Mouse (Mus musculus): ENCODE results near the gene Ccm2. TPM values are rescaled to one million over a fixed set of nuclear protein-coding genes. Genes with fewer than 3 reads are reported as not detected.

Gene Ccm2
- total RNA-seq, 2 experiments from 2014 or later = 40.2 to 50.8 TPM

DNA sequence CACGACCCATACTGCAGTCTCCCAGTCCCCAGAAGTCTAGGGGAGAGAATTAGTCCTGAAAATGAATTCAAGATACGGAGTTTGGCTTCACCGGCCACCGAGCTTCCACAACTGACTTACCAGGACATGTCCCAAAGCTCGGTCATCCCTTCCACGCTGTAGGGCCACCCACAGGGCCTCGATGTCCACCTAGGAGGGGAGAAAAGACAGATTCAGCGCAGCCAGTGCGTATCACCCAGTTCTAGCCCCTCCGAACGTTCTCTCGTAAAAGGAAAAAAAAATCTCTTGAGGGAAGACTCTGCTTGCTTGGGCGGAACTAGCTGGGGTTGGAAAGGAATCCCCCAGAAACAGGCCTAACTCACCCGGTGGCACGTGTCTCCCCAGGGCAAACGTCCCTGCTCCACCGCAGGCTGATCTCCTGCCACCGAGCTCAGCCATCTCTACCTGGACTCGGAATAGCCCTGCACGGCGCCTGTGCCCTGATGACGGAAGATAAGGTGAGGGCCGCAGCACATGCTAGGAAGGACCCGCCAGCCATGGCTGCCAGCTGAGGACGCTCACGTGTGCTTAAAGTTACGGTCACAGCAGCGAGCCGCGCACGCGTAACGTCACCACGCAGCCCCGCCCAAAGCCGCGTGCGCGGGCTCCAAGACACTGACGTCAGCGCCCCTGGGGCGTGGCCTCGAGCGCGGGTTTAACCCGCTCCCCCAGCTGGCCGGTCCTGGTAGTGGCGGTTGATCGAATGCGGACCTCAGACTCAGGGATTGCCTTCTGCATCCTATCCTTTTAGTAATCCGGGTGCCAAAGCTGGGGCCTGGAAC lies 18.3 kb upstream of the Ccm2 start:
- DNase-seq (ENCODE audit: low spot score in 2 of 2) = peak; percentile 98 to 99

DNA sequence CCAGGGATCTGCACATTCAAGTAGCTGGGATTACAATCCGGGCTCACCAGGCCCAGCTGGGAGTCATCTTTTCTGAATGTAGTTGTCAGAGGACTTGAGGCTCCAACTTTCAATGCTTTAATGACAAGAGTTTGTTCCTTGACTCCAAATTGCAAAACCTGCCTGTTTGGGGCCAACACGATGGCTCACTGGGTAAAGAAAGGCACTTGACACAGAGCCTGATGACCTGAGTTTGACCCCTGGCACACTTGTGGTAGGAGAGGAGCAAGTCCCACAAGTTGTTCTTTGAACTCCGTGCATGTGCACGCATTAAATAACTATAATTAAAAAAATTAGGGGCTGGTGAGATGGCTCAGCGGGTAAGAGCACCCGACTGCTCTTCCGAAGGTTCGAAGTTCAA lies 16.7 kb upstream of the Ccm2 start:
- DNase-seq (ENCODE audit: low spot score in 2 of 2) = no peak

DNA sequence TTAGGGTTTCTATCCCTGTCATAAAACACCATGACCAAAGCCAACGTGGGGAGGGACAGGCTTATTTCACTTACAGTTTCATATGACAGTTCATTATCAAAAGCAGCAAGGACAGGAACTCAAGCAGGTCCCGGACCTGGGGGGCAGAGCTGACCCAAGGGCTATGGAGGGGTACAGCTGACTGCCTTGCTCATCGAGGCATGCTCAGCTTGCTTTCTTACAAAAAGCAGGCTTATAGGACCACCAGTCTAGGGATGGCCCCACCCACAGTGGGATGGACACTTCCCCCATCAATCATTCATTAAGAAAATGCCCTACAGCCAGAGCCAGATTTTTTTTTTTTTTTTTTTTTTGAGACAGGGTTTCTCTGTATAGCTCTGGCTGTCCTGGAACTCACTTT lies 15.9 kb upstream of the Ccm2 start:
- no peak for DNase-seq (ENCODE audit: low spot score in 2 of 2)

DNA sequence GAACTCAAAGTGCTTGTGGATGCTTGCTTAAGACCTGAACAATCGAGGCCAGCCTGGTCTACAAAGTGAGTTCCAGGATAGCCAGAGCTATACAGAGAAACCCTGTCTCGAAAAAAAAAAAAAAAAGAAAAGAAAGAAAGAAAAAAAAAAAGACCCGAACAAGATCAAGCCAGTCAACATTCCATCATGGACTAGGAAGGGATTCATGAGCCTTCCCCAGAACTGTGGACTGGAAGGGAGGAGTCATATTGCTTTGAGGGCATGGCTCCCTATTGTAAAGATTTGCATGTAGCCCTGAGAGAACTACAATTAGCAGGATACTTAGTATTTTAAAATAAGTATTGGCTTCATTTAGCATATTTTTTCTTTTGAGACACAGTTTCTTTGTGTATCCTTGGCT lies 2.0 kb upstream of the Ccm2 start:
- DNase-seq (ENCODE audit: low spot score in 2 of 2) = no peak

DNA sequence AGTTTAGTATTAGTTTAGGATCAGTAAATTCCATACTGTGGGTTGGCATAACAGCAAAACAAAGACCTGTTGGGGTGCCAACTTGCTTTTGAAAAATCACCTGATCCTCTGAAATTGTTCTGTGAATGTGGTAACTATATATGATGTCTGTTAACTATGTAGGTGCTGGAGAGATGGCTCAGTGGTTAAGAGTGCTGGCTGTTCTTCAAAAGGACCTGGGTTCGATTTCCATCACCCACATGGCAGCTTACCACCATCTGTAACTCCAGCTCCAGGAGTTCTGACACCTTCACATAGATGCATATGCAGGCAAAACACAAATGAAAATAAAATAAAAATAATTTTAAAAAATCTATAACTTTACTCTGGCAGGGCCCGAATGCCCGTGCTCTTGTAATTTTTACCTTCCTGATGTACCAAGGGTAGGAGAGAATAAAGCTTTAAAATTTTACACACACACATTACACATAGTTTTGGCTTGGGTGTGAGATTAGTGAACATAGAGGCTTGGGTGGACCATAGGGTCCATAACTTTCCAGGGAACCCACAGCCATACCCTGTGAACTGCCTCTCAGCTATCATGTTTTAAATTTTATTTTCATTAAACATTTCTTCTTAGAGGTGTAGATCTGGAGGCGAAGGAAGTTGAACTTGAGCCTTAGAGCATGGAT lies 1.4 kb upstream of the Ccm2 start:
- no peak for DNase-seq (ENCODE audit: low spot score in 2 of 2)

DNA sequence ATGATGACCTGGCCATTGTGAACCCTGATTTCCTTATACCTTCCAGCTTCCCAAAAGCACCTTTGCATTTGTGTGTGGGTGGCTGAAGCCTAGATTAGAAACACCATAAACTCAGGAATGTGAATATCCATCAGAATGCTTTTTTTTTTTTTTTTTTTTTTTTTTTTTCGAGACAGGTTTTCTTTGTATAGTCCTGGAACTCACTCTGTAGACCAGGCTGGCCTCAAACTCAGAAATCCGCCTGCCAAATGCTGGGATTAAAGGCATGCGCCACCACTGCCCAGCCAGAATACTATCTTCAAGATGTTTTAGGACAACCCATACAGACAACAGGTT lies 862 bp upstream of the Ccm2 start:
- DNase-seq (ENCODE audit: low spot score in 2 of 2) = no peak

DNA sequence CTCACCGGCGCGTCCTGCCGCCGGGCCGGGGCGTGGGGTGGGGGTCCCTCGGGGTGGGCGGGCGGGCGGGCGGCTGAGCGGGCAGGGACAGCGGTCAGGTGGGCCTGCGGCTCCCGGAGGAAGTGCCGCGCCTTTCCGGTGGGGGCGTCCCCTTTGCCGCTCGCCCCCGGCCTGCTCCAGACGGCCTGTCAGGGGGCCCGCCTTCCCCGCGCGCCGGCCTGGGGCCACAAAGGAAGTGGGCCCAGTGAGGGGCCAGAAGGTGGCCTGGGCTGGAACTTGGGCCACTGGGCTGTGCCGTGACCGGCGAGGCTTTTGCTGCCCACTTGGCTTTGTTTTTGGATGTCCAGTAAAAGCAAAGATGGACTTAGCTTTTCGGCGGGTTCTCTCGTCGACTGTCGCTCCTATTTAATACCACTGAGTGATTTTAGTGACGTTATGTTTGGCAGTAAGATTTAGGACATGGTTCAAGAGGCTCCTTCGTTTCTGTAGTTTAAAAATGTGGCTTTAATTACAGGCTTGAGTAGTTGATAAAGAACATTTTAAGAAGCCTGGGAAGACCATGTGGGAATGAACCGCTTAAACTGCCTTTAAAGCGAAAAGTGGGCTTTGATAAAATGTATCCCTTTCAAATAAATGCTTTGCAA lies 472 bp downstream of the Ccm2 start:
- peak; percentile 55 to 79 for DNase-seq (ENCODE audit: low spot score in 2 of 2)

DNA sequence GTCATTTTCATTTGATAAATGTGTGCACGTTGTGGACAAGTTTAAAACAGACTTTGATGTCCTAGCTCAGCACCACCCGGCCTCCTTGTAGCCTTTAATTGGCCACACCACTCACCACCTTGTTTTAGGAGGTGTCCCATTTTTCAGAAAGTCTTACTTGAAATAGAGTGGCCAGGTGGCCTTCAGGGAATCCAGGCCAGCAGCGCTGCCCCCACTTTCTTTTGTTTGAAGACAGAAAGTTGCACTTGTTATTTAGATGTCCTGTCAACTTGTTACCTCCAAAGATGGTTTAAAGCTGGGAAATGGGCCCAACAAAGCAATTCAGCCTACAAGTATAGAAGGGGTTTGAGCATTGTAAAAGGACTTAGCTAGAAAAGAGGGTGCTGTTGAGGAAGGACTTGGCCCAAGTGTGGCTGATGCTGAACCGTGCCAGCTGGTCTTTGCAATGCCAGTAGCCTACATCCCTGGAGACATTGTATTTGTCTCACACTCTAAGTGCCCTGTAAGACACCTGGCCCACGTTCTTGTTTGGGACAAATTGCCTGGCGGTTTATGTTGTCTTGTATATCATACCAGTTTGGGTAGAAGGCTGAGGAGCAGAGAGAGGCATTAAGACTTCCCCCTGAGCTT lies 1.1 kb downstream of the Ccm2 start:
- DNase-seq (ENCODE audit: low spot score in 2 of 2) = no peak

DNA sequence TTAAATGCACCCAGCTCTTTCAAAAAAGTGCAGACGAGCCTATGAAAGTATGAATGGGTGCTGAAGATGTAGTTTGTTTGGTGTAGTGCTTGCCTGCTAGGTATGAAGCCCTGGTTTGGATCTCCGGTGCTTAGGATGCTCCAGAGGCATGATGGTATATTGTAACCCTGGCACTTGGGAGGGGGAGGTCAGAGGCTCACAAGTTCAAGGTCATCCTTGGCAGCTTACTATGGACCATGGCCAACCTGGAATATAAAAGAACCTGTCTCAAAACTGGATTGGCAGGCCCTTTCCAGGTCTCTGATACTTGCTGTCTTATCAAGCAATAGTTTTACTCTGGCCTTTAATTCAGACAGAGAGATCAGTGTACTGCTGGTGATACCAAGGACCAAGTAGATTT lies 3.1 kb downstream of the Ccm2 start:
- no peak for DNase-seq (ENCODE audit: low spot score in 2 of 2)

DNA sequence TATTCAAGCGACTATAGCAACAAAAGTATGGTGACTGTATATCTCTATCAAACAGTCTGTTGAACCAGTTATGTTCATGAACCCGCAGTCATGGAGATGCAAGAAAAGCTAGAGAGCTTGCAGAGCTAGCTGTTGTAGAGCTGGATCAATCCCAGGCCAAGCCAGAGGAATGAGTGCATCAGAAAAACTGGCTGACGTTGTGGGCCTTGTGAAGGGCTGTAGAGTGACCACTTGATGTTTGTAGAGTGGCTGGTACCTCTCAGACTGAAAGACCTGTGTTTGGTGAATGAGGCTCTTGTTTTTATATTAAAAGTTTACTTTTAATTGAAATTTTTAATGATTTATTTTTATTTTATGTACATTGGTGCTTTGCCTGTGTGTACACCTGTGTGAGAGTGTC lies 3.5 kb downstream of the Ccm2 start:
- no peak for DNase-seq (ENCODE audit: low spot score in 2 of 2)

DNA sequence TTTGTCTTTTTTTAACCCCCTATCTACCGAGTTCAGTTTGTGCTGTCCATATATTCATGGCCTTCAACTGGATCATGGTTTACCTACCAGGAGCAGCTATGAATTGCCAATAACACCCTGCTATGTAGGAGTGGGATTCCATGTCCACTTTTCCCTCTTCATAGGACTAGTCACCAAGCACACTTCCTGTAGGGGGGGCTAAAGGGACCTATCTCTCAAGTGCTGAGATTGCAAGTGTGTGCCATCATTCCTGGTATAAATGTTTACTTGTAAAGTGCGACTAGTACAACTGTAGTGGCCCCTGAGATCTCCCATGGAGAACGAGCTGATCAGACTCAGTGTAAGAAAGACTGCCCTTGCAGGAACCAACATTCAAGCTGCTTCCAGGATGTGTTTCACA lies 11.5 kb downstream of the Ccm2 start:
- DNase-seq (ENCODE audit: low spot score in 2 of 2) = no peak

DNA sequence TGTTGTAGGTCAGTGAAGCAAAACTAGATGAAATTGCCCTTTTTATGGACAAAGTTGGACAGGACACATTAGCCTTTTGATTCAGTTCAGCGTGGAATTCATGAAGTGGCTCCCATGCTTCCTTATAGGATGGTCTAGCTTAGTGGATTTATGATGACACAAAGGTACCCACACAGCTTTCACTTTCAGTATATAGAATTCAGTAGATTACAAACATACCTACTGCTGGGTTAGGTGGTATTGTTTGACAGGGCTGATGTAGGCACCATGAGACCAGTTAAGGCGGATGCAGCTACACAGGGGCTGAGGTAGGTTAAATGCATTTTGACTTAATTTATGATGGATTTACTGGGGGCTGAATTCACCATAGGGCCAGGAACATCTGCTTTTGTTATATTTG lies 13.3 kb downstream of the Ccm2 start:
- DNase-seq (ENCODE audit: low spot score in 2 of 2) = no peak

DNA sequence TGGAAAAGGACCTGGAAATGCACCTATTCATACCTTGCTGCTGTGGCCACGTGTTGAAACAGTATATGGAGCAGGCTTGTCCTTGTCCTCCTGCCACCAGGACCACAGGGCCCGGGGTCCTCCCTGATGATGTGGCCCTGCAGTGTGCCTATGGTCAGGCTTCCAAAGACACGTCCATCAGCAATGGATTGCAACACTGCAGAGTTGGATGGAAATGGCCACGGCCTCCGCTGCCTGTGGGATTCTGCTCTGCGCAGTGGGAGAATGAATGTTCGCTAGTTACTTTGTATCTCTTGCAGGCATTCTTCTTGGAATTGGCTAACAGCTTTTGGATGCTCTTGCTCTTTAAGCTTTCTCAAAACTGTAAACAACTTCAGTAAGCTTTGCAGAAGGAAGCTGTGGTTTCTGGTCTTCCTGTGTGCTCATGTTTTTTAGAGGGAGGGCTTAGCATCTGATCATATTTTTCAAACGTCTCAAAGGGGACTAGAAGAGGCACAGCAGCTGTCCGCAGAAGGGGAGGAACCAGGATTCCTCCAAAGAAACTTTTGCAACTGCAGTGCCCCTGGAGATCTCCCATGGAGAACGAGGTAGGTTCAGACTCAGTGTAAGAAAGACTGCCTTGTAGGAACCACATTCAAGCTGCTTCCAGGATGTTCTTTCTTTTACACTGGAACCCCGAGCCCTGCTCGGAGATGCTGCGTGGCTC lies 14.1 kb downstream of the Ccm2 start:
- DNase-seq (ENCODE audit: low spot score in 2 of 2) = peak in 1 of 2 experiments; percentile 23

DNA sequence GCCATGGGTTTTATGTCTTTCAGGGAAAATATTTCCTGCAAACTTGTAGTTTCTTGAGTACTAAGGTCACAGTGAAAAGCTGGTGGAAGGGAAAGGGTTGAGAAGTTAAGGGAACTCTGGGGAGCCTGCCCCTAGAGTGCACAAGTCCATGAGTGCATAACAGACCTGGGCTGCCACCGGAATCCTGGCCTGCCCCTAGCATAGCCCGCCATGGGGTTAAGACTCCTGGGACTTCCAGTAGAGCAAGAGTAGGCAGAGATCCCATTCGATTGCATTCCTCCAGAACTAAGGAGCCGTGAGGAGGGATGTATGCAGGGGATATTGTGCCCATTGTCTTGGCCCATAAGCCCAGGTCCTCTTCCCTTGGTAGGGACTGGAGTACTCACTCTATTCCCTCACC lies 14.8 kb downstream of the Ccm2 start:
- no peak for DNase-seq (ENCODE audit: low spot score in 2 of 2)

DNA sequence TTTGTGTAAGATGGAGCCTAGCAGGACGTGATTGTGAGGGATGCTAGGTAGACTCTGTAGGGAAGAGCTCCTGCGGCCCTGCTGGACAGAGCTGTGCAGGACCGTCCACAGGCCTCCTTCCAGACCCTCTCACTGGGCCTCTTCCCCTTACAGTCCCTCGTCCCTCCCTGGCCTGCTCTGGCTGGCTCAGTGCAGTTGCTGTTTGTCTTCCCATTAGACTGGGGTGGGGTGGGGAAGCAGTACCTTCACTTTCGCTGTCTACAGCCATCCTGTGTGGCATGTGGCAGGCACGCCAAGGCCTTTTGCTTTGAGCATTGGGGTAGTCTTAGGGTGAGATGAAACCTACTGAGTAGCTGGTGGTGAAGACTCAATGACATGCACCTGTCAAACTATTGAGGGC lies 15.7 kb downstream of the Ccm2 start:
- no peak for DNase-seq (ENCODE audit: low spot score in 2 of 2)

DNA sequence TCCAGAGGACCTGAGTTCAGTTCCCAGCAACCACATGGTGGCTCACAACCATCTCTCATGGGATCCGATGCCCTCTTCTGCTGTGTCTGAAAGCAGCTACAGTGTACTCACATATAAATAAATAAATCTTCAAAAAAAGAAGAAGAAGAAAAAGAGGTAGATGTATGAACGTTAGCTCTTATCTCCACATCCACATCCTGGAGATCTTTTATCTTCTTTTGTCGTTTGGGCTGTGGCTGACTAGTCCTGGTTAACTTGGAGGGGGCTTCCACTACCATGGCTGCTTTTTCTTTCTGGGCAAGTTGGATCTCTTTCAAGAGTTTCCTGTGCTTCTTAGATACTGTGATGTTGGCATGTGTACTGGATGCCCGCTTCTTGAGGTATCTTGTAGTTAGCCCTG lies 16.5 kb downstream of the Ccm2 start:
- DNase-seq (ENCODE audit: low spot score in 2 of 2) = no peak

DNA sequence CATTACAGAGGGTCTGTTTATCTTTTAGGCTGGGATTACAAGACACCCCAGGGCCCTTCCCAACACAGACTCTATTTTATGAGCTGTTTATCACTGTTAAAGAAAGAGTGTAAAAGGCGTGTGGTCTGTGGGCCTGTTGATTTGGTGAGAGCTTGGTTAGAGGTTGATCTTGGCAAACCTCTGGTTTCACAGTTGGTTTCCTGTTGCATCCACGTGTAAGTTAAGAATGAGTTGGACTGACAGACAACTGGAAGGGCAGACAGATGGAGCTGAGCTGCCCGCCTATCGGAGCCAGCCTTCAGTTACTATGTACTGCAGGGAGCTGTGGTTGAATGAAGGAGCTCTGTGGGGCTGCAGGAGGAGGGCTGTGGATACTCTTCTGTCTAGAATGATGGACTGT lies 19.8 kb downstream of the Ccm2 start:
- no peak for DNase-seq (ENCODE audit: low spot score in 2 of 2)

DNA sequence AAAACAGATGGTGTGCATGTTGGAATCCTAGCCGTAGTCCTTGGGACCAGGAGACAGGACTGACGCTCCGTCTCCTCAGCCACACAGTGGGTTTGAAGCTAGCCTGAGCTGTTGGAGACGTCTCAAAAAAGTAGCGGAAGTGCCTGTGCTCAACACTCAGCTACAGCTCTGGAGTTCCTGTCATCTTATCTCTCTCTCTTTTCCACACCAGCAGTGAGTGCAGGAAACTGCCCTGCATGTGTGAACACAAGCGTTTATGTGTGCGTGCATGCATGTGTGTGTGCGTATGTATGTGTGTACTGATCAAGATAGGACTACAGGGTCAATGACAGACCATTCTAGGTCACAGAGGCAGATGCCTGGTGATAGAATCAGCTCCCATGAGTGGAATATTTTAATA lies 21.3 kb downstream of the Ccm2 start:
- DNase-seq (ENCODE audit: low spot score in 2 of 2) = no peak

DNA sequence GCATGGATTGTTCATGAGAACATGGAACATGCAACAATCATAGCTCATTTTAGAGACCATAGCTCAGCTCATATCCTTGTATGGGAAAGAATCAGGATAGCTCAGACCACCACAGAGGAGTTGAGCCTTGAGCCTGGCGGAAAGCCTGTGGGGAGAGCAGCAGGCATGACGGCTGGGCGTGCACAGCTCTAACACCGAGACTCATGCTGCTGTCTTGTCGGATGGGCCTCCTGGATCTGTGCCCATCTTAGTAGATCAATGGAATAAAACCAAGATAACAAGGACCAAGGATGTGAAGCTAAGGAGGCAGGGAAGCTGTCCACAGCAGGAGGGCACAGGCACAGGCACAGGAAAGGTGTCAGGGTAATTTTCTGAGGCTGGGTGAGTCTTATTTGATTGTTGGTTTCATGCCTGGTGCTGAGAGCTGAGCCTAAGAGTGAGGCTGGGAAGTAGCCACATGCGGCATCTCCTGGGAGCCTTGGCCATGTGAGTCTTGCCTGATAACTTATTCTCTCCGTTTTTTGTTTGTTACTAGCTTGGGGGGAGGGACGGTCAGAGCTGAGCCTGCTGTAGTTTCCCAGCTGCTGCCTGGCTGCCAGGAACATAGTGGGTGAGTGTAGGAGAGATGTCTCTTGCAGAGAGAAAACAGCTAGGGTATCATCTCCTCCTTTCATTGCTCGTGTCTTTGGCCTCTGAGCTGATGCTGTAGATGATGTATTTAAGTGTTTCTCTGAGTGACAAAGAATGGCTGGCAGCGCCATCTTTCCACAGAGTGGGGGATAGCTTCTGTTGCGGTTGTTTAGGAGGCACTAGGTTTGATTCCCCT lies 22.1 kb downstream of the Ccm2 start:
- DNase-seq (ENCODE audit: low spot score in 2 of 2) = peak in 1 of 2 experiments; percentile 38

DNA sequence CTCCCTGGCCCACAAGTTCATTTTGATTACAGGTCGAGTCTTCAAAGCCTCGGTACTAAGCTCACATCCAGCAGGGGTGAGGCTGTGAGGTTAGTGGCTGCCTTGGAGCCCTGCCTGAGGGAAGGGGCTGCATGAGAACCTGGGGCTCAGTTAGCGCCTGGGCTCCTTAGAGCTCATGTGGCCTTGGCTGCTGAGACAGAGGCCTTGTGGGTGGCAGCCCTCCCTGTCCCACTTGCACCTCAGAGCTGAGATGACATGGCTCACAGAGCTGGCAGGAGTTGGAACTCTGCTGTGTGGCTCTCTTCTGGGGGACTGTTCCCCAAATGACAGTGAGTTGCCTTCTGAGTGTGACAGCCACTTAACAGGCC lies 22.7 kb downstream of the Ccm2 start:
- DNase-seq (ENCODE audit: low spot score in 2 of 2) = no peak

DNA sequence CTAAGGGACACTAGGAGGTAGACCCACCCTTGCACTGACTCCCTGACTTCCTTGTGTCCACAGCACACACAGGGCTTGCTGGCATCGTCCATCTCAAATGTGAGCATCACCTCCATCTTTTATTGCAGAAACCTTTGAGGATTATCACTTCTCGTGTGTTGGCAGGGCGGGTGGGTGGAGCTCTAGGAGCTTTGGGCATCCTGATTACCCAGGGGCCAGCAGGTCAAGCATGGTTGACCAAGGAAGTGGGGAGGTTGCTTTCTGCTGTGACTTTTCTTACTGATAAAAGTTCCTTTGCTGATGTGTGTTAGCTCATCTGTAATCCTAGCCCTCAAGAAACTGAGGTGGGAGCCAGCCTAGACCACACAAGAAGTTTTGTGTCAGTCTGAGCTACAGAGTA lies 29.5 kb downstream of the Ccm2 start:
- DNase-seq (ENCODE audit: low spot score in 2 of 2) = no peak

Measured in gastrocnemius, postnatal 4 days (tissue).